ENCODE assay signal across 20 mouse cellular contexts in the genomic region with DNA sequence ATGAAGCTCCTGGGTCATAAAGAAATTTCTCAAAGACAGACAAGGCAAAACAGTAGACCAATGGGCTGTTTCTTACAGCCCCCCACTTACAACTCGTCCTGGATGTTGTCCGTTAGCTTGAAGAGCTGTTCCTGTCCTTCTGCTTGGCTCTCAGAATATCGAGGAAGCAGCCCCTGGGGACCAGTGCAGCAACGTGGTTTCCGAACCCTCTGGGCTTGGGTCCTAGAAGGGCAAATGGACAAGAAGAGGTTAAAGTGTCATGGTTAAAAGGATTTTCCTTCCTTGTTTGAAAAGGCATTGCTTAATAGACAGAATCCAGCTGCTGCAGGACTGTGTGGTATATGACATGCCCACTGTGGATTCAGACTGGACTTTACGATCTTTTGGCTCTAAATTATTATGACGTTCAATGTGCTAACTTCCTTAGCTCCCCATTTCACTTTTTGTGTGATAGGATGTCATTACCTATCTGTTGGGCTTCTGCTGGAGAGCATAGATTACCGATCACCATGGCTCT.
DNase-seq lines count a peak whose midpoint lies in the region; ATAC-seq and TF ChIP-seq lines count a peak whose summit lies in the region.
"Had no signal": no experiment of that assay in that cellular context is flagged by ENCODE, and none has a peak within 500 bp of the region (broad histone marks: within the 10 kb centered on the region; RNA-seq: fewer than 3 reads in every experiment).

No protein-coding gene starts in this region.

- 71% methylated on average over 8 of the region's 8 CpGs for WGBS in heart, postnatal 0 days
- WGBS in heart, embryonic 11.5 days (ENCODE audit: insufficient replicate concordance): 64% methylated on average over 8 of the region's 8 CpGs
- 52% methylated on average over 8 of the region's 8 CpGs for WGBS in lung, postnatal 0 days
- WGBS in lung, adult 2 months: 62% methylated on average over 8 of the region's 8 CpGs
- 40% methylated on average over 8 of the region's 8 CpGs for WGBS in kidney, embryonic 15.5 days

- no peaks in the 10 kb centered on the region for H3K27me3 ChIP-seq in heart, postnatal 0 days (ENCODE audit: control insufficient read depth, insufficient read depth, low read length)
- H3K27me3 ChIP-seq in heart, embryonic 11.5 days (ENCODE audit: control insufficient read depth, insufficient read depth, low read length): no peaks in the 10 kb centered on the region
- H3K27me3 ChIP-seq in lung, postnatal 0 days (replicated peaks; ENCODE audit: insufficient read depth, low read length): no peaks in the 10 kb centered on the region
- no peaks in the 10 kb centered on the region for H3K27me3 ChIP-seq in kidney, embryonic 15.5 days
- H3K27me3 ChIP-seq: embryonic facial prominence, embryonic 12.5 days; limb, embryonic 12.5 days; neural tube, embryonic 15.5 days had no signal

- peak overlapping the region; percentile 70 for H3K27ac ChIP-seq in heart, postnatal 0 days (ENCODE audit: low read depth)
- no peak overlapping the region for H3K27ac ChIP-seq in heart, embryonic 11.5 days (ENCODE audit: low read depth, low read length)
- H3K27ac ChIP-seq in lung, postnatal 0 days (ENCODE audit: low read length): peak overlapping the region; percentile 65
- peak overlapping the region; percentile 92 for H3K27ac ChIP-seq in kidney, embryonic 15.5 days
- H3K27ac ChIP-seq: embryonic facial prominence, embryonic 12.5 days; forebrain, embryonic 10.5 days; hindbrain, postnatal 0 days; limb, embryonic 12.5 days; neural tube, embryonic 15.5 days had no signal

- TF ChIP-seq CTCF in heart, postnatal 0 days (IDR thresholded peaks at IDR 0.05; ENCODE audit: low read depth): no peak
- no peak for TF ChIP-seq CTCF in lung, postnatal 0 days (IDR thresholded peaks at IDR 0.05)
- TF ChIP-seq CTCF in lung, adult 2 months (IDR thresholded peaks at IDR 0.05; ENCODE audit: insufficient read depth, low read length): no peak

- ATAC-seq in heart, postnatal 0 days (ENCODE audit: insufficient read depth, low read depth): no peak
- no peak for ATAC-seq in heart, embryonic 11.5 days (replicated peaks; ENCODE audit: insufficient number of reproducible peaks, low FRiP score, low TSS enrichment)
- peak; percentile 42 for ATAC-seq in lung, postnatal 0 days
- peak; percentile 35; the same call in 1 of the 2 replicates for ATAC-seq in kidney, embryonic 15.5 days (replicated peaks; ENCODE audit: low FRiP score)
- ATAC-seq in cerebellum, adult (ENCODE audit: insufficient number of reproducible peaks, low FRiP score, low TSS enrichment): no peak
- ATAC-seq: CD4-positive, CD25-positive, alpha-beta regulatory T cell, adult 4 months; hindbrain, postnatal 0 days had no signal

- peaks cover 54% of the 10 kb centered on the region for H3K4me1 ChIP-seq in heart, postnatal 0 days (ENCODE audit: control insufficient read depth, insufficient read depth)
- H3K4me1 ChIP-seq in heart, embryonic 11.5 days (ENCODE audit: control insufficient read depth, insufficient read depth, low read length): peaks cover 14% of the 10 kb centered on the region
- H3K4me1 ChIP-seq in lung, postnatal 0 days (ENCODE audit: insufficient read depth, low read depth, low read length): peaks cover 4% of the 10 kb centered on the region; the same call in 1 of the 2 replicates
- peaks cover 9% of the 10 kb centered on the region for H3K4me1 ChIP-seq in lung, adult 2 months (ENCODE audit: control insufficient read depth, insufficient read depth, low read length)
- H3K4me1 ChIP-seq in kidney, embryonic 15.5 days: peaks cover 53% of the 10 kb centered on the region

- H3K9me3 ChIP-seq in heart, postnatal 0 days (replicated peaks; ENCODE audit: control insufficient read depth, low read length): no peaks in the 10 kb centered on the region
- H3K9me3 ChIP-seq in heart, embryonic 11.5 days (replicated peaks; ENCODE audit: control insufficient read depth, low read length): no peaks in the 10 kb centered on the region
- H3K9me3 ChIP-seq in lung, postnatal 0 days (ENCODE audit: low read length): no peaks in the 10 kb centered on the region
- no peaks in the 10 kb centered on the region for H3K9me3 ChIP-seq in kidney, embryonic 15.5 days (replicated peaks)
- H3K9me3 ChIP-seq: embryonic facial prominence, embryonic 12.5 days; forebrain, embryonic 10.5 days; limb, embryonic 12.5 days; neural tube, embryonic 15.5 days had no signal

- H3K4me3 ChIP-seq in heart, postnatal 0 days (ENCODE audit: low read depth, low read length): no peak overlapping the region
- no peak overlapping the region for H3K4me3 ChIP-seq in heart, embryonic 11.5 days (ENCODE audit: low read depth, low read length)
- H3K4me3 ChIP-seq in lung, postnatal 0 days (ENCODE audit: low read depth, low read length): no peak overlapping the region
- no peak overlapping the region for H3K4me3 ChIP-seq in lung, adult 2 months (replicated peaks; ENCODE audit: extremely low read depth, low read depth, low read length)
- no peak overlapping the region for H3K4me3 ChIP-seq in kidney, embryonic 15.5 days (replicated peaks)
- H3K4me3 ChIP-seq: embryonic facial prominence, embryonic 12.5 days; forebrain, embryonic 10.5 days; limb, embryonic 12.5 days; neural tube, embryonic 15.5 days had no signal

- H3K9ac ChIP-seq in heart, postnatal 0 days (replicated peaks; ENCODE audit: low read depth, low read length): no peak overlapping the region
- H3K9ac ChIP-seq in heart, embryonic 11.5 days (ENCODE audit: low read depth, low read length): no peak overlapping the region
- no peak overlapping the region for H3K9ac ChIP-seq in lung, postnatal 0 days (replicated peaks; ENCODE audit: low read depth)
- H3K9ac ChIP-seq in kidney, embryonic 15.5 days: no peak overlapping the region
- H3K9ac ChIP-seq: embryonic facial prominence, embryonic 12.5 days; limb, embryonic 12.5 days; neural tube, embryonic 15.5 days had no signal

- 0 out of 2 replicates have a peak, but pooled peaks cover 2% of the 10 kb centered on the region for H3K36me3 ChIP-seq in heart, postnatal 0 days (replicated peaks; ENCODE audit: control insufficient read depth, insufficient read depth, low read length)
- peaks cover 2% of the 10 kb centered on the region; the same call in 1 of the 2 replicates for H3K36me3 ChIP-seq in heart, embryonic 11.5 days (ENCODE audit: control insufficient read depth, insufficient read depth, low read length)
- H3K36me3 ChIP-seq in lung, postnatal 0 days (ENCODE audit: insufficient read depth, low read length): no peaks in the 10 kb centered on the region
- no peaks in the 10 kb centered on the region for H3K36me3 ChIP-seq in kidney, embryonic 15.5 days
- H3K36me3 ChIP-seq: forebrain, embryonic 10.5 days had no signal

- no peak for TF ChIP-seq POLR2A in lung, adult 2 months (IDR thresholded peaks at IDR 0.05; ENCODE audit: borderline replicate concordance, extremely low read depth, low read depth, low read length)

- H3K4me2 ChIP-seq in heart, postnatal 0 days (ENCODE audit: low read depth, low read length): no peak overlapping the region
- H3K4me2 ChIP-seq in heart, embryonic 11.5 days: no peak overlapping the region
- no peak overlapping the region for H3K4me2 ChIP-seq in lung, postnatal 0 days (replicated peaks; ENCODE audit: low read depth, low read length)
- no peak overlapping the region for H3K4me2 ChIP-seq in kidney, embryonic 15.5 days
- H3K4me2 ChIP-seq: embryonic facial prominence, embryonic 12.5 days; limb, embryonic 12.5 days; midbrain, embryonic 11.5 days; neural tube, embryonic 15.5 days had no signal

- no peak for DNase-seq in heart, postnatal 0 days (ENCODE audit: low spot score)
- peak; percentile 76 for DNase-seq in lung, postnatal 0 days (ENCODE audit: low spot score)
- DNase-seq in lung, adult 2 months: no peak
- peak; percentile 54 to 68 for DNase-seq in kidney, postnatal 4 days
- DNase-seq: cerebellum, adult 11 months; cerebellum, postnatal 36 days; gastrocnemius, postnatal 14 days; heart, postnatal 36 days; lung, postnatal 14 days; retina, postnatal 1 day had no signal

- no peak for TF ChIP-seq EP300 in heart, postnatal 0 days (IDR thresholded peaks at IDR 0.05; ENCODE audit: low read depth)
- TF ChIP-seq EP300 in lung, postnatal 0 days (IDR thresholded peaks at IDR 0.05): no peak; the same call in 1 of the 2 replicates

Comparison
In these comparisons a context has a peak if more than half of its experiments do, and no peak if none do; other contexts are left out.
1. DNase-seq: peak in lung, postnatal 0 days (single experiment) and kidney, postnatal 4 days (2 of 2); none in heart, postnatal 0 days (single experiment) and lung, adult 2 months (single experiment).
2. ATAC-seq: peak in lung, postnatal 0 days (single experiment) and kidney, embryonic 15.5 days (single experiment); none in heart, postnatal 0 days (single experiment), heart, embryonic 11.5 days (single experiment) and cerebellum, adult (single experiment).